Mouse (Mus musculus): ENCODE measurements around the gene Lrch4.
A peak's percentile ranks its signal among the peaks of the same experiment; 100 is the strongest.

Lrch4 gene

GRCm38 (mm10) chr5:137628498-137629305 is at the start of gene Lrch4, which contains the start of the genes Fbxo24 and Gm20605:
Lrch4 (plus strand) TSS chr5:137629121.
Fbxo24 (minus strand) TSS chr5:137629002.
Gm20605 (plus strand) TSS chr5:137629175.
- peak; percentile 97 to 99 for DNase-seq (ENCODE audit: low spot score in 2 of 2)

- DNase-seq (ENCODE audit: low spot score in 2 of 2), result no peak
Measured at GRCm38 (mm10) chr5:137580246-137580645, 48.7 kb upstream of the Lrch4 start.

- DNase-seq (ENCODE audit: low spot score in 2 of 2), result no peak
Measured at GRCm38 (mm10) chr5:137582702-137583101, 46.2 kb upstream of the Lrch4 start.

DNA sequence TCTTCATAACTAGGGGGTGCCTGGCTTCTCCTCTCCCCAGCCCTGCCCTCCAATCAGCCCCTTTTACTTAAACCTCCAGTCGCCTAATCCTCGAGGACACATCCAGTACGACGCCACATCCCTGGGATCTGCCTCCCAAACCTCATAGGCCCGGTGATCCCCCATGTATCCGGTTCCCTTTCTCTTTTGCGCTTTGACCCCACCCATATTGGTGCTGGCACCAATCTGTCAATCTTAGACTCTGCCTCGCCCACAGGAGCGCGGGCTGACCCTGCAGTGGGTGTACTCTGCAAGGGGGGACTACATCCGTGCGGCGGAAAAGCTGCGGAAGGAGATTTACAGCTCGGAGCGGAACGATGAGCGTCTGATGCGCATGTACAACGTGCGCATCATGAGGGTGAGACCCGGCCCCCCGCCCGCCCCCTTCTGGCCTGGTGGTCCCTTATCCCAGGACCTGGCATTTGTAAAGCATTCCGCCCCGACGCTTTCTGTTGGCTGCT is 45.2 kb upstream of the Lrch4 start:
- no peak for DNase-seq (ENCODE audit: low spot score in 2 of 2)

GRCm38 (mm10) chr5:137584976-137585375 is 43.9 kb upstream of the Lrch4 start:
- peak; percentile 69 to 86 for DNase-seq (ENCODE audit: low spot score in 2 of 2)

DNA sequence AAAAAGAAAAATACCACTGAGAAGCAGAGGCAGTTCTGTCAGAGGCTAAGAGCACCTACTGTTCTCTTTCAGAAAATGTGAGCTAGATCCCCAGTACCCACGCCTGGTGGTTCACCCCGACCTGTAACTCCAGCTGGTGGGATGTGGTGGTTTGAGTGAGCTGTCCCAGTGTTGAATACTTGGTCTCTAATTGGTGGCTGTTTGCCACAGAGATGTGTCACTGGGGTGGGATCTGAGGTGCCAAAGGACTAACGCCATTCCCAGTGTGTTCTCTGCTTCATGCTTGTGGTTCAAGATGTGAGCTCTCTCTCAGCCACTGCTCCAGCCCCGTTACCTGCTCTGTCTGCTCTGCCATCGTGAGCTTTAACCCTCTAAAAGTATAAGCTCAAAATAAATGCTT is 38.4 kb upstream of the Lrch4 start:
- no peak for DNase-seq (ENCODE audit: low spot score in 2 of 2)

DNA sequence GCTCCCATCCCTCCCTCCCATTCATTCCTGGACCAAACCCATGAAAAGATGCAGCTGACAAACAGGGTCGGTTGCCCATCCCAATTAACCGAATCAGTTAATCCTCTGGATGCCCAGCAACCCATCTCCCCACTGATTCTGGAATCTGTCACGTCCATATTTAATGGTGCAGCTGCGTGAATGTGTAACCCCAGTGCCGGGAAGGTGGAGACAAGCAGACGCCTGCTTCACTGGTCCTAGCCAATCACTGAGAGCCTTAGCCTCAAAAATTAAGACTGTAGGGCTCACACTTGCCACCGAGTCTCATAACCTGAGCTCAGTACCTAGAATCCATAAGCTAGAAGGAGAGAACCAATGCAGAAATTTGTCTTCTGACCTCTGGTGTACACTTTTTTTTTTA is 33.0 kb upstream of the Lrch4 start:
- no peak for DNase-seq (ENCODE audit: low spot score in 2 of 2)

DNA sequence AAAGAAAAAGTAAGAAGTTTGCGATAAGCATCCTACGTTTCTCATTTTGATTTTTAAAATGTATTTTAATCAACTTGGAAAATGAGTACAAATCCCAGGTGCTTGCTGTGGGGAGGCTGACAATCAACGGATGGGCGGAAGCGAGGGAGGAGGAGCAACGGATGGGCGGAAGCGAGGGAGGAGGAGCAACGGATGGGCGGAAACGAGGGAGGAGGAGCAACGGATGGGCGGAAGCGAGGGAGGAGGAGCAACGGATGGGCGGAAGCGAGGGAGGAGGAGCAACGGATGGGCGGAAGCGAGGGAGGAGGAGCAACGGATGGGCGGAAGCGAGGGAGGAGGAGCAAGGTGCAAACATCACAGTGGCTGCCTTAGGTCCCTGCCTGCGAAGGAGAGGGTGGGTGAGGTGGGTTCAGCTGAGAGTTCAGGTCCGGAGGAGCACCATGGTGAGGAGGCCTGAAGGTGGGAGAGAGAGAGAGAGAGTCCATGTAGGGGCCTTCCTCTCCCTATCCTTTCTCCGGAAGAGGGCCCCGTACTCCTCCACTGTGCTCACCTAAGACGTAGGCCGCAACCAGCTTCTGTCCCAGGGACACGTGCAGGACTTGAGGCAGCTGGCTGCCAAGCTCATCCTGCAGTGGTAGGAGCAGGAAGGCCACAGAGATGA is 32.2 kb upstream of the Lrch4 start:
- DNase-seq (ENCODE audit: low spot score in 2 of 2), result peak in 1 of 2 experiments; percentile 36

DNA sequence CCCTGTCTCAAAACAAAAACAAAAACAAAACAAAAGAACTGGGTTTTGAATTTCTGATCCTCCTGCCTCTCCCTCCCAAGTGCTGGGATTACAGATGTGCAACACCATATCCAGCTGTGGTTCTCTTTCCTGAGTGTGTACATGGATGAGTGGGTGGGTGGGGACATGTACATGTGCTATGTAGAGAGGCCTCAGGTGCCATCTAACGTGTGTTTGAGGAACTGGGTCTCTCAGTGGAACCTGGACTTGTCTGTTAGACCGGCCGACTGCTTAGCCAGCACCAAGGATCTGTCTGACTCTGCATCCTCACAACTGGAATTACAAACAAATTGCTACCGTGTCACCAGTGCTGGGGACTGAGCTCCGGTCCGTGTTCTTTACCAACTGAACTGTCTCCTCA is 31.3 kb upstream of the Lrch4 start:
- DNase-seq (ENCODE audit: low spot score in 2 of 2), result no peak

- no peak for DNase-seq (ENCODE audit: low spot score in 2 of 2)
Measured at GRCm38 (mm10) chr5:137598100-137598826, 30.7 kb upstream of the Lrch4 start.

DNA sequence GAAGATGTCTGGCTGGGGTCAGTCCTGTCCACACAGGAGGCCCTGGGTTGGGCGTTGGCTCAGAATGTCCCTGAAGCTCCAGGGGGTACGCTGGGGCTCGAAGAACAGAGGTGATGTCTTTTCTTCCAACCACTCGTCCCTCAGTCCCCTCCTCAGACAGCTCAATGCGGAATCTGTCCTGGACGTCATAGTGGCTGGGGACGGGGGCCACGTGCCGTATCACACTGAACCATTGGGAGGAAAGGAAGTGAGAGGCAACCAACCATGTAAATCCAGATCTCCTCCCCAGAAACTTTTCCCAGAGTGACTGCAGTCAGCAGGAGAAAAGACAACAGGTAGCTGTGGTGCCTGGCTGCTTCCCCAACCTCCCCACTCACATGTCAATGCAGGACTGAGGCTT is 29.3 kb upstream of the Lrch4 start:
- no peak for DNase-seq (ENCODE audit: low spot score in 2 of 2)

GRCm38 (mm10) chr5:137600281-137600618 is 28.7 kb upstream of the Lrch4 start:
- DNase-seq (ENCODE audit: low spot score in 2 of 2), result no peak

- peak; percentile 98 to 99 for DNase-seq (ENCODE audit: low spot score in 2 of 2)
Measured at GRCm38 (mm10) chr5:137600619-137601364, 28.1 kb upstream of the Lrch4 start, which contains the start of gene Mospd3. Mospd3 (minus strand) TSS chr5:137601058.

- DNase-seq (ENCODE audit: low spot score in 2 of 2), result no peak
Measured at GRCm38 (mm10) chr5:137601365-137601729, 27.6 kb upstream of the Lrch4 start.

DNA sequence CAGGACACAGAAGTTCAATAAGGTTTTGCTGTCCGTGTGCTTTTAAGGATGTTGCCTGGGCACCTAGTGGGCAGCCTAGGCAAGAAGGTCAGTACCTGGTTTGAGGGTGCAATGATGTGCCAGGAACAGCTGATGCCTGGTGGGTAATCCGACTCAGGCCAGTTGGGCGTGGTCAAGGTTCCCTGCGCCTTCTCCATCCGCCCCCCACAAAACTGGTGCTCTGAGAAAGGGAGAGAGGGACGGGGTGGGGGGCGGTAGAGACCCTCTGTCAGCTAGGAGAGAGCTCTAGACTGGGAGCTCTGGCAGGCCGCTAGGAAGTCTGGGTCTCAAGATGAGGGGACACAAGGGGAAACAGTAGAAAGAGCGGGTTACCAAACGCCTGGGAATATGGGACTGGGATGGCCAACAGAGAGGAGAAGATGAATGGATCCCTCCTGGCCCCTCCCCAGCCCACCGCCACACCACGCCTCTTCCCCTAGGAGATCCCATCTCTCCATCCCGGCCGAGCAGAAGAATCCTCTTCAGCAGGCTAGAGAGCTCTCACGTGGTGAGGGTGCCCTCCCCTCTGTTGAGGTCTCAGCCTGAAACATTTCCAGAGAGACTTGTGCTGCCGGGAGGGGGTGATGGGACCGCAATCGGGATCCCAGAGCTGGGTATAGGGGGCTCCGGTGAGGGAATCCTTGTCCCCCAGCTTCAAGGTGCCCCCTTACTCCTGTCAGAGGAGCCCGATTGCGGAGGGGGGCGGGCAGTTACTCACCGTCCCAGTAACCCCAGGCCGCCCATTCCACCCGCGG is 20.9 kb upstream of the Lrch4 start:
- DNase-seq (ENCODE audit: low spot score in 2 of 2), result no peak

GRCm38 (mm10) chr5:137608654-137609190 is 20.2 kb upstream of the Lrch4 start:
- no peak for DNase-seq (ENCODE audit: low spot score in 2 of 2)

- no peak for DNase-seq (ENCODE audit: low spot score in 2 of 2)
Measured at GRCm38 (mm10) chr5:137609292-137609691, 19.6 kb upstream of the Lrch4 start.

DNA sequence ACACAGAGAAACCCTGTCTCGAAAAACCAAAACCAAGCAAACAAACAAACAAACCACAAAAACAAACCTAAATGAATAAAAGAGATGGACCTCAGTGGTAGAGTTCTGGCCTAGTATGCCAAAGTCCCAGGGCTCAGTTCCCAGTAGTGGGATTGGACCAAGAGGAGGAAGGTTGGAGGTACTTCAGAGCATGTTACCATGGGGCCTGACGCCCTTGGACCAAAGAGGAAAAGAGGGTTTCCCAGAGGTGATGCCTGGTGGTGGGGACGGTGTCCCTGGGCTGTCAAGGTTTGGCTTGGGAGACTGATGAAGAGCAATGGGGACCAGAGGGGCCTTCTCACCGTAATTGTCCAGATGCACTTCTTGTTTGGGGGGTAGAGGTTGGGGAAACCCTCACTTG is 18.9 kb upstream of the Lrch4 start:
- no peak for DNase-seq (ENCODE audit: low spot score in 2 of 2)

DNA sequence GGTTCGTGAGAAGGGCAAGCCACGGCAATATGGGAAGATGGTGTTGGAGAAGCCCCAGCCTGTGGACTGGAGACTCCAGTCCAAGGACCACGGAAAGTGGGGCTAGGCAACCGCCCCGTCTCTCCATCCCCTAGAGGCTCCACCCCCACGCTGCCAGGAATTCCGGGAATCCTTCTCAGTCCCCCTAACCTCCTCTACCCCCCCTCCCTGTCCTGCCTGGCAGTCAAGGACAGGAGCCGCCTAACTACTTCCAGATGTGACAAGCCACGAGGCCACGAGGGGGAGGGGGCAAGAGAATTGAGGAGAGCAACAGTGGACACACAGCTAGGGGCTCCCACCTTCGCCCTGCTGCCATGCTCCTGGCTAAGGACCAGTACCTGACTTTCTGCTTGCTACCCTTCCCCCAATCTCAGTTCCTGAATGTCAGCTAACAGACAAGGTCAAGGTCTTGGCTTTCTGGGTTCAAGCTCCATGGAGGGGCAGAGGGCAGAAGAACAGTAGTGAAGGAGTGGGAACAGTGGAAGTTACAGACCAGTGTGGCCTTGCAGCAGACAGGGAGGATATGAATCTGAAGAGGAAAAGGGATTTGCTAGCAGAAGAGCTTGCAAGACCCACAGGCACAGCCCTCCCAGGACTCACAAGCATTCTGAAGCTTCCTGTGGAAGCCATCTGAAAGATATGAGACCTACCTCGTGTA is 18.2 kb upstream of the Lrch4 start:
- DNase-seq (ENCODE audit: low spot score in 2 of 2), result no peak

DNA sequence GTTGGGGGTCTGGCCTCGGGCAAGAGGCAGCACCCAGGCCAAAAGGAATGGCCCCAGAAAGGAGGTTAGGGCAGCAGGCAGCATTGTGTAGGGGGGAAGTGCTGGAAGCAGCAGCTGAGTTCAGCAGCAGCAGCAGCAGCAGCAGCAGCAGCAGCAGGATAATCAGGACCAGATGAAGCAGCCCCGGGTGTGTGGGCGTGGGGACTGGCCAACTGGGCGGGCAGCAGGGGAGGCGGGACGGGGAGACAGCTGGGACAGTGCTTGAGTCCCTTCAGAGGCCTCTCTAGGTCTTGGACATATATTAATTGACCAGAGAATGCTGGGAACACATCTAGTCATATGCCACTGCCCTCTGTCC is 17.7 kb upstream of the Lrch4 start:
- no peak for DNase-seq (ENCODE audit: low spot score in 2 of 2)

All from spleen, postnatal 4 days (tissue).